Mouse (Mus musculus): ENCODE results near the gene Slc22a14.

DNA sequence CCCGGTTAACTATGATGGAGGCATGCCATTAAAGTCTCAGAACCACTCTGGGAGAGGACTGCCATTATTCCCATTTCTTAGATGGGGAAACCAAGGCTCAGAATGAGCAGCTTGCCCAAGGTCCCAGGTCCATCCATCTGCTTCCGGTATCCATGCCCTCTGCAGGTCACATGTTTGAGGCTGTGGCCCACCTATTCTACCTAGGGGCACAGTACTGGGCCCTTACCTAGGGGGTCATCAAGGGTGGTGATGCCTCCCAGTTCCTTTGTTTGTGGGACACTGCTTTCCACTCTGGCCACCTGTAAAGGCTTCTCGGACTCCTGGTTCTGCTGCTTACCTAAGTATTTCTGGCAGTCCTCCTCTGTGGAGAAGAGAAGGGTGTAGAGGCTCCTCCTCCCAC lies 27.0 kb downstream of the Slc22a14 start:
- TF ChIP-seq CTCF (IDR thresholded peaks at IDR 0.05; ENCODE audit: control insufficient read depth, insufficient read depth, insufficient replicate concordance, low read depth, low read length) (no peak), POLR2A (IDR thresholded peaks at IDR 0.05; ENCODE audit: control insufficient read depth, low read depth, low read length) (no peak)
